Mouse (Mus musculus): ENCODE measurements at regions not wholly inside any gene's neighbourhood (a gene's known extent, or its start where the extent isn't known, plus 50 kb on each side); places are given as distances from the start of the nearest gene placed in this dataset.
A peak's percentile ranks its signal among the peaks of the same experiment; 100 is the strongest.

DNA sequence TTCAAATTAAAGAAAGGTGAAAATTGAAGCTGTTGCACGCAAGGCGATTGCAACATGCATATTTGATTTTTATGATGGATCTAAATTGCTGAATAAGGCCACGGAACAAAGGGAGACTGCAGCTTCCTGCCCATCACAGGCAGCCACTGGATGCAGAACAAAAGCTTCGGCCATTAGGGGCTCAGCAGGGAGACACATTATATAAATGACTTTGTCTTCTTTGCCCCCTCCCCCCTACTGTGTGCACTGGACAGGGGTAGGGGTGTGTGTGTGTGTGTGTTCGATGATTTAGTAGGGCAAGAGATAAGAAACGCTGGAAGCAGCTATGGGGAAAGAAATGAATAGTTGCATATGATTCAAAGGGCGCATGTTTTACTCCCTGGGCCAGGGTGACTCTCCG is 481.2 kb upstream of the Pmfbp1 start:
- no peak for DNase-seq

DNA sequence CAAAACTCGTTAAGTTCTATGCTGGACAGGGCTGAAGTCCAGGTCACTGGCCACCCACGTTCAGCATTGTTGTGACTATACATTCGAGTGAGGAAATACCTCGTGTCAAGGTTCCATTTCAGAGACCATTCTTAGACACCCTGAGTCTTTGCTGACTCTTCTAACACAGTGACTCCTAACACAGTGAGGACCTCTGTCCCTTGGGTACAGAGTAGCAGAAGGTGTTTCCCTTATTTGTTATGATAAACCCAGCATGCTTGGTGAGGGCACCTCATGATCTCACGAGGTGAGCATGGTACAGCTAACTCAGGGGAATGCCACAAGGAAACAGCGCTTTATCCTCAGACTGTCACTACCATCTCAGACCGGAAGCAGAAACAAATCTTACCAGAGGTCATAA is 480.2 kb upstream of the Pmfbp1 start:
- DNase-seq, result no peak

DNA sequence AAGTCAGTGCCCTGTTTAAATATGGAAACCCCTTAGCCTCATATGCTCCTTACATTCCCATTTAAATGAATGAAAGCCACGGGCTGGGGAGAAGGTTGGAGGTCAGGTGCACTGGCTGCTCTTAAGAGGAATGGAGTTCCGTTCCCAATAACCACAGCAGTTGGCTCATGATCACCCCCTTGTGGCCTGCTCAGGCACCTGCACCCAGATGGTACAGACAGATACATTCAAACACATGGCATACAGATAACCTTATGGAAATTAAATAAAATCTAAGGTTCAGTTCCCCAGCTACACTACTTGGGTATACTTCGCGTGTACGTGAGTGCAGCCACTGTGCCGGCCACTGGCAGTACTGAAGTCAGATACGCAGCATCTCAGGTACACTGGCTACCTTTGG is 479.1 kb upstream of the Pmfbp1 start:
- DNase-seq, result peak; percentile 19

GRCm38 (mm10) chr8:109019565-109019964 is 474.3 kb upstream of the Pmfbp1 start:
- no peak for DNase-seq

GRCm38 (mm10) chr8:109020102-109020501 is 473.7 kb upstream of the Pmfbp1 start:
- no peak for DNase-seq

DNA sequence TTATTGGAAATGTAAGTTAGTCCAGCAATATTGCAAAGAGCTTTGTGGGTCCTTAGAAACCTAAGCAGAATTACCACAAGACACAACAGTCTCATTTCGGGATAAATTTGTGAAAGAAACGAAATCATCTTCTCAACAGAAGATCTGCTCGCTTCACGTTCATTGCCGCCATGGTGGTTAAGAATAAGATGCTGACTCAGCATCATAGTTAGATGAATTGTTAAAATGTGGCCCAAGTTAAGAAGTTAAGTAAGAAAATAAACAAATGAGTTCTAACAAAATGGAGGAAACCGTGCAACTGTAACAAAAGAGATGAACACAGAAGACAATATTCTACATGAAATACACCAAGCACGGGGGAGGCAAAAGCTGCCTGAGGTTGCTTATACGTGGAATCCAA is 465.9 kb upstream of the Pmfbp1 start:
- DNase-seq, result no peak

- DNase-seq, result no peak
Measured at GRCm38 (mm10) chr8:109053608-109054007, 440.2 kb upstream of the Pmfbp1 start.

DNA sequence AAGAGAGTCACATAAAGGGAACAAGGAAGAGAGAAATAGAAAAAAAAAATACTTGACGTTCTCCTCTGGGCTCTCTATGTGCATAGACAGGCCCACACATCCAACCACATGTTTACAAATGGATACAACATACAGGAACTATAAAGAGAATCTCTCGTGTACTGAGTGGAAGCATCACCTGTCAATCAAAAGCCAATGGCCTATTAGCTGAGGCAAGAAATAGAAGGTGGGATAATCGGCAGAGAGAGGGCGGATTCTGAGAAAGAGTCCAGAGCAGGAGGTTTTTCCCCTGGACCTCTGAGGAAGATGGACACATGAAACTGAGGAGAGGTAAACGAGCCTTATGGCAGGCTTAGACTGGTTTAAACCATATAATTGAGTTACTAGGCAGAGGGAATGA is 434.7 kb upstream of the Pmfbp1 start:
- no peak for DNase-seq

DNA sequence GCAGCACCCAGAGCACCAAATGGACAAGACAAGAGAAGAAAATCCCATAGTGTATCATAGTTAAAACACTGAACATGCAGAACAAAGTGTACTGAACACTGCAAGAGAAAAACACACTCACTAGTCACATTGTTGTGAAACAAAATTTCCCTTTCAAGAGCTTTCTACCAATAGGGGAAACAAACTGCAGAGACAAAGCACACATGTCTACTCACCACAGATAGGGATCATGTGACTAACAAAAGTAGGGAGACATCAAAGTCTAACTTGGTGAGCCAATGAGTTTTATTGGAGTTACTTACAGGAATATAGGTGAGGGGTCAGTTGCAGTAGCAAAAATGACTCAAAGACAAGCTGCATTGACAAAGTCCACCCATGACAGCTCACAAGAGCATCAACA is 431.5 kb upstream of the Pmfbp1 start:
- DNase-seq, result no peak

DNA sequence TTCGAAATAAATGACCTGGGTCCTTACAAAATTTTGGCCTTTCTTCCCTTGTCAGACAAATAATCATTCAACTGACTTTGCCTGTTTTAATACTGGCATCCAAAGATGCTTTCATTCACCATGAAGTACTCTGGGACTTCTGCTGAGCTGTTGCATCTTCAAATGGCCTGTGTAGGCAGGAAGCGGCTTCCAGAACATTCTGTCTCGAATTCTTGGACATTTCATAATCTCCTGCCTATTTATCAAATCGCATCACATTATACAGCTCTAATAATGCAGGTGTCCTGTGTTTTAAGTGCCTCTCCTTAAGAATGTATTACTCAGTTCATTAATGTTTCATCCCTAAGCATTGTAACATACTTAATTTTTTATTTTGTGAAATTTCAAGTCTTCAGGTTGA is 420.1 kb upstream of the Pmfbp1 start:
- no peak for DNase-seq

DNA sequence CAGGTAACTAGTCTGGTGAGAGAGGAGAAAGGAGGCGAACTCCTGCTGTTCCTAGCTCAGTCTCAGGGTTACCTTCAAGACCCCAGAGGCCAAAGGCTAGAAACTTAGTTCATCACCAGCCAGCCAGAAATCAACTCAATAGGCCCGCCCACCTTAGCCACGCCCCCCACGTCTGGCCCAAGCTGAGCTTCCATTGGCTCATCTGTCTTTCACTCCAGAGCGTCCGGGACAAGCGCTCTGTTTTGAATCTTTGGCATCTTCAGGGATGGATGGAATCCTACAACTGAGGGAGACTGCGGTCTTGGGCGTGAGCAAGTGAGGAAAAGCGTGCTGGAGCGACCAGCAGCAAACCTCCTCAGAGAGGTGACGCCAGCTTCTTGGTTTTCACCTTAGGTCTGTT is 418.8 kb upstream of the Pmfbp1 start:
- DNase-seq, result no peak

DNA sequence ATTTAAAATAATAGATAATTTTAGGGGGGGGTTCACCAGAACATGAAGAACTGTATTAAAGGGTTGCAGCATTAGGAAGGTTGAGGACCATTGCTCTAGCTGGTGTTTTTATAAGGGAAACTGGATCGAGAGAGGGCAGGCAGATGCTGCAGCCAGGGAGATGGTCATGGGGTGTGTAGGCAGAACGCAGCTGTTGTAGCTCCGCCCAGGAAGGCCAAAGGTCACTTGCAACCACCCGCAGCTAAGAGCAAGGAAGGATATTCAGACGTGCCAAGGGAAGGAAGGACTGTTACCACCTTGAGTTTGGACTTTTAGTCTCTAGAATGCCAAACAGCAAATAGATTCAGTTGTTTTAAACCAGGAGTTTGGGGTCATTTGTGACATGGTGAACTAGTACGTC is 414.6 kb upstream of the Pmfbp1 start:
- DNase-seq, result peak; percentile 8

GRCm38 (mm10) chr8:109081295-109081694 is 412.5 kb upstream of the Pmfbp1 start:
- DNase-seq, result no peak

DNA sequence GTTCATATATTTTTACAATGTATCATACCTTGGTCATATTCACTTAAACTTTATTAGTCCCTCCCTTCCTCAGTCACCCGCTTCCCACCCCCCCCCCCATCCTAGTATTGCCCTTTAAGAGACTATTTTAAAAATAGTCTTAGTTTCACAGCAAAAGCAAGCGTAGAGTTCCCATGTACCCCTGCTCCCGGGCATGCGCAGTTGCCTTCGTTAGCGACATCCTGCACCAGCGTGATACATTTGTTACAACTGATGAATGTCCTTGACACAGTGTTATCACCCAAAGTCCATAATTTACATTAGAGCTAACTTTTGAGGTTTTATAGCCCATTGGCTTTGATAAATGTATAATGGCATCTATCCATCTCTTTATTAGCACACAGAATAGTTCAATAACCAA is 408.7 kb upstream of the Pmfbp1 start:
- no peak for DNase-seq

GRCm38 (mm10) chr8:109087781-109088180 is 406.0 kb upstream of the Pmfbp1 start:
- DNase-seq, result no peak

DNA sequence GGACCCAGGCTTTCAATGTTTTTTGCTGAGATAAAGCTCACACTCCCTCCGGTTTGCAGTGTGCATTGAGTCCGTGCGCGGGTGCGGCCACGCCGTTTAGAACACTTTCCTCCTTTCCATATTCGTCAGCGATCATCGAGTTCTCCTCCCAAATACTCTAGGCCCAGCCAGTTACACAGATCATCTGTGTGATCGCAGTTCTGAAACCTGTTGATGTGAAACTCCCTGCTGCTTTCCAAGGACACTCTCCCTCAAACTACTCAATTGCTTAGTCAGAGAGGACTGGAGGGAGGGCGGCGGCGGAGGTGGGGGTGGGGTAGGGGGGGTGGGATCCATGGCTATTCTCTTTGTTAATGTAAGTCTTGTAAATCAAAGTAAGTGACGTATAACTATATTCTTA is 394.2 kb upstream of the Pmfbp1 start:
- no peak for DNase-seq

DNA sequence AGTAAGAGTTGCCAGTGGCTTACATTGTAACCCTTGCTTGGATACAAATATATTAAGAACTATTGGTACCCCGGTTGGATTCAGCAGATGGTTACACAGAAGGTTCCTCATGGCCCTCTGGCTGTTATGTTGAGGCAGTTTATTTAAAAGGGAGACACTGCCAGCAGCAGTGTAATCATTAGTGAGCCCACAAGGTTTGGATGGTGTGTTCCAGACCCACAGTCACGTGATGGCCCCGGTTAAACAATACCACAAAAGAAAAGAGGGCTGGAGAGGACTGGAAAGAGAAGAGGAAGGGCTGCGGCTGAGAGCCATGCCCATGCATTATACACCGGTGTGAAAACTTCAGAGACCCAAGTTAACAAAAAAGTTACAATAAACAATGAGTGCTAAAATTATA is 392.4 kb upstream of the Pmfbp1 start:
- peak; percentile 66 for DNase-seq

DNA sequence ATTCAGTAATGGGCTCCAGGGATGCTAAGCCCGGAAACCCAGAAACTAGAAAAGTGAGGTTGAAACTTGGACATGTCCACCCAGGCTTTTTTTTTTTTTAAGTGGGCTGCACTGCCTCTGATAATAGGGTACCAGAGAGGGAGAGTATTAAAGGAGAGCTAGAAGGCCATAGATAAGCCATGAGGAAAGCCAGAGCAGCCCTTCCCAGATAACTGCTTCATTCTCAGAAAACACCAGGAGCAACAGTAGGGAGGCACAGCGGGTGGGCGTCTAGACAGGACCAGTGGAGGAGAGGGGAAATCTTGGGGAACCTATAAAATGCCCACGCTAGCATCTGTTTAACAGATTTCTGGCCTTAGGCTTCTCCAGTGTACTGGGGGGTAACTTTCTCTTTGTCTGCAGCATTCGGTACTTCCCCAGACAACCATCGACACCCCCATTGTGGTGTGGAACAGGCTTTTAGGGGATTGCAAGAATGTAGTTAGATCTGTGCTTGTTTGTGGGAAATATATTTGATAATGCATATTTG is 389.0 kb upstream of the Pmfbp1 start:
- no peak for DNase-seq

DNA sequence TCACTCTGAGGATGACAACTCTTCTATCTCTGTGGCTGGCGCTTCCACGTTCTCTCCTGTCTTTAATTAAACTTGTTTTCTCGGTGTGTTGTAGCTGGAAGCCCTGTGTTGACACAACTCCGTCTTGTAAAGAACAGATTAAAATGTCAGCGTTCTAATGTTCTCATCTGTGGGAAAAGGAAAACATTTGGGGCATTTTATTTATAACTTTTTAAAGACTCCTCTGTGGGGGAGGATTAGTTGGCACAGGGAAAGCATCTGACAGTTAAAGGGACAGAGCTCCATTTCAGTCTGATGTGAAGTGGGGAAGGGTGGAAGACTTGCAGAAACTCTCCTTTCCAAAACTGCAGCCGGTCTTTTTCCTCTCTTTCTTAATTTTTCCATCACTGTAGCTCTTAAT is 388.1 kb upstream of the Pmfbp1 start:
- DNase-seq, result no peak

GRCm38 (mm10) chr8:109106971-109107370 is 386.9 kb upstream of the Pmfbp1 start:
- no peak for DNase-seq

DNA sequence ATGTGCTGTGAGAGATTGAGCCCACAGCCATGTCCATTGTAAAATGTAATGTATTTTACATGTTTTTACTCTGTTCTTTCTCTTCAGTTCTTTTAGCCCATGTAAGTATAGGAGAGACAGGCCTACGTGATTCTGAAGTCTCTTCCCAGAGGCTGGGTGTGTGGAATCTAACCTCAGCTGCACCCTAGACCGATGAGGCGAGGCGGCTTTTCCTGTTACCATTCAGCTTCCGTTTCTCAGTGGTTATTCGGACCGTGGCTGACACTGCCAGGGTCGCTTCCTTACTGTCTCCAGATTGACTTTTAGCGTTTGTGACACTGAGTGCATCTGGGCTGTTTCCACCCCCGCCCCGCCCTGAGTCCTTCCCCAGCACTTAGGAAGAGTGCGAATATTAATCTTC is 386.1 kb upstream of the Pmfbp1 start:
- no peak for DNase-seq

DNA sequence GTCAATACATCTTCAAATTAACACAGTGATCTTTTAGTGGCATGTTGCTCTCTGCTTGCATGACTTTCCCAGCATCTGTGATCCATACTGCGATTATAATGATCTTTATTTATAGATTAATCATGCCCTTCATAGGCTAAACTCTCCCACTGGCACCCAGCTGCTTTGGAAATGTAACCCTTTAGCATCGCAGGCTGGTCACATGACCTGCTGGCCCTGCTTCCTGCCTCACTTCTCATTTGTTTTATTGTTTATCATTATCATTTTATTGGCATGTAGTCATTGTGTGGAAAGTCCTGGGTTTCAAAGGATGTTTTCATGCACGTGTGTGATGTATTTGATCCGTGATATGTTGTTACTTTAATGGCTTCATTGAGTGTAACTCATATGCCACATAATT is 384.4 kb upstream of the Pmfbp1 start:
- DNase-seq, result no peak

GRCm38 (mm10) chr8:109121776-109122175 is 372.1 kb upstream of the Pmfbp1 start:
- no peak for DNase-seq

DNA sequence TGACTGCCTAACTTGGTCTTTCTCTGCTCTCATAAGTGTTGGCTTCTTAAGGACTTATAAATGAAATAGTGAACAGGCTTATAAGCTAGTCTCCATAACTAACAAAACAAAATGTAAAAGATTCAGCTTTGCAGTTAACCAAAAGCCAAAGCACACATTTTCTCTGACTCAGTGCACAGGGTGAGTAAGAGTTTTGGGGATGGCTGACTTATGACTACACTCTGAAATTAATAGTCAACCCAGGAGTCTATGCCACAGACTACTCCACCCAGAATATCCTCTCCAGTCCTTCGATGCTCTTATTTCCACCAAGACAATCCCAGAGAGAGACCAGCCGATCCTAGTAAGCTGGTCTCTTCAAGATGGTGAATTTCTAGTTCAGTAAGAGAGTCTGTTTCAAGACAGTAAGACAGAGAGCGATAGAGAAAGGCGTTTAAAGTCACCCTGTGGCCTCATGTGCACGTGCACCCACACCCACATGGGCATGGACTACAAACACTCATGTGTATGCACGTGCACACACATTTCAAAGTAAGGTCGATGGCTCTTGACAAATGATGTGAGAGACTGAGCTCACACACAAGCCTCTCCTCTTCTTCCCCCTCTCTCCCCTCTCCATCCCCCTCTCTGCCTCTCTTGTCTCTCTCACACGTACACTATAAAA is 351.2 kb upstream of the Pmfbp1 start:
- no peak for DNase-seq

GRCm38 (mm10) chr8:109151711-109152110 is 342.1 kb upstream of the Pmfbp1 start:
- no peak for DNase-seq

Data from kidney, adult 9 months (tissue).